Mouse (Mus musculus) neural tube, embryonic 11.5 days (tissue): ENCODE measurements around the gene Atp2a1. TPM values are rescaled to one million over a fixed set of nuclear protein-coding genes. Genes with fewer than 3 reads are reported as not detected.

Experiments used
- ATAC-seq: fragments of 200-750 bp; cut with Nextera tagmentation; 2 replicates; pipeline ENCODE4 v1.8.0; 2017; ENCODE audit warnings: moderate number of reproducible peaks, mild to moderate bottlenecking, moderate TSS enrichment, moderate library complexity; ENCODE audit not compliant: insufficient read depth, low FRiP score, low TSS enrichment
- DNase-seq: peaks from one replicate; pipeline ENCODE4 v3.0.0-alpha.2; 2015; ENCODE audit warnings: low spot score
- H3K27ac ChIP-seq: fragments of 300-500 bp; sonication (generic); 2 replicates; pipeline ENCODE4 v1.5.1; 2014; ENCODE audit warnings: low read depth, mild to moderate bottlenecking, low read length
- H3K27me3 ChIP-seq: fragments of 300-500 bp; sonication (generic); 2 replicates; pipeline ENCODE4 v1.6.1; 2014; ENCODE audit warnings: mild to moderate bottlenecking, low read length, mixed read lengths; ENCODE audit not compliant: control insufficient read depth, insufficient read depth
- H3K36me3 ChIP-seq: fragments of 300-500 bp; sonication (generic); 2 replicates; pipeline ENCODE4 v1.6.1; 2014; ENCODE audit warnings: mild to moderate bottlenecking, low read length, moderate library complexity, mixed read lengths; ENCODE audit not compliant: control insufficient read depth, insufficient read depth
- H3K4me1 ChIP-seq: fragments of 300-500 bp; sonication (generic); 2 replicates; pipeline ENCODE4 v1.6.1; 2014; ENCODE audit warnings: low read length, mixed read lengths; ENCODE audit not compliant: control insufficient read depth, insufficient read depth
- H3K4me2 ChIP-seq: fragments of 300-500 bp; sonication (generic); 2 replicates; pipeline ENCODE4 v1.6.1; 2014; ENCODE audit warnings: low read depth, mild to moderate bottlenecking, moderate library complexity
- H3K4me3 ChIP-seq: fragments of 300-500 bp; sonication (generic); 2 replicates; pipeline ENCODE4 v1.5.1; 2014; ENCODE audit warnings: low read depth, low read length
- H3K9ac ChIP-seq: fragments of 300-500 bp; sonication (generic); 2 replicates; pipeline ENCODE4 v1.6.1; 2014; ENCODE audit warnings: mild to moderate bottlenecking, low read length
- H3K9me3 ChIP-seq: fragments of 300-500 bp; sonication (generic); 2 replicates; pipeline ENCODE4 v1.6.1; 2016; ENCODE audit warnings: low read length; ENCODE audit not compliant: control insufficient read depth
- WGBS: fragments of 180-500 bp; shearing (Covaris S2); extraction: QIAGEN DNeasy Blood & Tissue Kit; methylation state at CpG from one replicate; pipeline ENCODE4 v1.1.7; 2014; 5-methylcytosine and 5-hydroxymethylcytosine counted together
- polyA plus RNA-seq: library from polyadenylated mRNA; unstranded; fragments of >200 nt; fragmentation: Nextera tagmentation; extraction: Ambion mirVana; gene quantifications from 2 replicates; pipeline ENCODE4 v1.2.1, GENCODE M21; 2014

The Atp2a1 gene
- polyA plus RNA-seq, 1 experiment from 2014 or later, result 19.0 TPM

- no peaks in the 10 kb centered on the region for H3K27me3 ChIP-seq
- H3K4me2 ChIP-seq, result no peak overlapping the region
- no peak overlapping the region for H3K27ac ChIP-seq
- no peaks in the 10 kb centered on the region; the same call in 1 of the 2 replicates for H3K36me3 ChIP-seq
- WGBS, result 89% methylated on average over 6 of the region's 6 CpGs
- H3K9me3 ChIP-seq, result no peaks in the 10 kb centered on the region
- DNase-seq (no peak), ATAC-seq (no peak)
- H3K4me3 ChIP-seq, result no peak overlapping the region
- H3K9ac ChIP-seq, result no peak overlapping the region
- no peaks in the 10 kb centered on the region for H3K4me1 ChIP-seq
Observed at GRCm38 (mm10) chr7:126450641-126451040, 12.3 kb downstream of the Atp2a1 start.

- Histone ChIP-seq H3K9ac (no peak overlapping the region), H3K4me1 (no peaks in the 10 kb centered on the region), H3K27ac (no peak overlapping the region), H3K4me2 (no peak overlapping the region), H3K4me3 (no peak overlapping the region), H3K9me3 (no peaks in the 10 kb centered on the region), H3K27me3 (no peaks in the 10 kb centered on the region), H3K36me3 (peaks cover 2% of the 10 kb centered on the region; the same call in 1 of the 2 replicates)
- 92% methylated on average over 18 of the region's 18 CpGs for WGBS
- no peak for ATAC-seq
- DNase-seq, result no peak
Observed at GRCm38 (mm10) chr7:126449991-126450390, 12.9 kb downstream of the Atp2a1 start.

GRCm38 (mm10) chr7:126448481-126448880 lies 14.4 kb downstream of the Atp2a1 start:
- Histone ChIP-seq H3K36me3 (peaks cover 4% of the 10 kb centered on the region; the same call in 1 of the 2 replicates), H3K9me3 (no peaks in the 10 kb centered on the region), H3K4me2 (no peak overlapping the region), H3K9ac (no peak overlapping the region), H3K27me3 (no peaks in the 10 kb centered on the region), H3K4me1 (no peaks in the 10 kb centered on the region), H3K27ac (no peak overlapping the region), H3K4me3 (no peak overlapping the region)
- DNase-seq, result no peak
- no peak for ATAC-seq
- WGBS, result 90% methylated on average over 19 of the region's 19 CpGs

GRCm38 (mm10) chr7:126446217-126446616 lies 16.7 kb downstream of the Atp2a1 start:
- Histone ChIP-seq H3K27ac (no peak overlapping the region), H3K36me3 (peaks cover 4% of the 10 kb centered on the region; the same call in 1 of the 2 replicates), H3K27me3 (no peaks in the 10 kb centered on the region), H3K4me2 (no peak overlapping the region), H3K4me3 (no peak overlapping the region), H3K4me1 (no peaks in the 10 kb centered on the region), H3K9me3 (no peaks in the 10 kb centered on the region), H3K9ac (no peak overlapping the region; the same call in 1 of the 2 replicates)
- ATAC-seq (no peak), DNase-seq (no peak)
- WGBS, result 94% methylated on average over 20 of the region's 21 CpGs

GRCm38 (mm10) chr7:126445104-126445815 lies 17.6 kb downstream of the Atp2a1 start:
- Histone ChIP-seq H3K27ac (no peak overlapping the region), H3K4me3 (no peak overlapping the region), H3K36me3 (peaks cover 4% of the 10 kb centered on the region; the same call in 1 of the 2 replicates), H3K9ac (no peak overlapping the region), H3K4me1 (no peaks in the 10 kb centered on the region), H3K27me3 (no peaks in the 10 kb centered on the region), H3K4me2 (no peak overlapping the region), H3K9me3 (no peaks in the 10 kb centered on the region)
- 91% methylated on average over 15 of the region's 15 CpGs for WGBS
- ATAC-seq (no peak), DNase-seq (no peak)

- no peak overlapping the region for H3K9ac ChIP-seq
- no peak overlapping the region for H3K4me2 ChIP-seq
- ATAC-seq (no peak), DNase-seq (no peak)
- no peak overlapping the region for H3K27ac ChIP-seq
- no peak overlapping the region for H3K4me3 ChIP-seq
- H3K4me1 ChIP-seq, result no peaks in the 10 kb centered on the region
- H3K27me3 ChIP-seq, result no peaks in the 10 kb centered on the region
- 86% methylated on average over 9 of the region's 9 CpGs for WGBS
- peaks cover 4% of the 10 kb centered on the region; the same call in 1 of the 2 replicates for H3K36me3 ChIP-seq
- H3K9me3 ChIP-seq, result no peaks in the 10 kb centered on the region
Observed at GRCm38 (mm10) chr7:126444536-126444935, 18.4 kb downstream of the Atp2a1 start.

- Histone ChIP-seq H3K4me3 (no peak overlapping the region), H3K9ac (no peak overlapping the region), H3K27ac (no peak overlapping the region), H3K27me3 (no peaks in the 10 kb centered on the region), H3K36me3 (peaks cover 4% of the 10 kb centered on the region; the same call in 1 of the 2 replicates), H3K4me1 (no peaks in the 10 kb centered on the region), H3K4me2 (no peak overlapping the region), H3K9me3 (no peaks in the 10 kb centered on the region)
- ATAC-seq (no peak), DNase-seq (no peak)
- WGBS, result 93% methylated on average over 10 of the region's 10 CpGs
Observed at GRCm38 (mm10) chr7:126443997-126444396, 18.9 kb downstream of the Atp2a1 start.

GRCm38 (mm10) chr7:126440134-126440533 lies 22.8 kb downstream of the Atp2a1 start:
- no peak overlapping the region for H3K9ac ChIP-seq
- DNase-seq (no peak), ATAC-seq (no peak)
- H3K27ac ChIP-seq, result no peak overlapping the region
- no peaks in the 10 kb centered on the region for H3K4me1 ChIP-seq
- no peak overlapping the region for H3K4me2 ChIP-seq
- H3K9me3 ChIP-seq, result no peaks in the 10 kb centered on the region
- H3K4me3 ChIP-seq, result no peak overlapping the region
- H3K36me3 ChIP-seq, result 0 out of 2 replicates have a peak, but pooled peaks cover 2% of the 10 kb centered on the region
- no peaks in the 10 kb centered on the region for H3K27me3 ChIP-seq
- 85% methylated on average over 9 of the region's 9 CpGs for WGBS

- WGBS, result 23% methylated on average over 8 of the region's 8 CpGs
- H3K27ac ChIP-seq, result no peak overlapping the region
- H3K9me3 ChIP-seq, result no peaks in the 10 kb centered on the region
- no peaks in the 10 kb centered on the region for H3K4me1 ChIP-seq
- no peaks in the 10 kb centered on the region for H3K27me3 ChIP-seq
- H3K4me2 ChIP-seq, result no peak overlapping the region
- no peak overlapping the region for H3K4me3 ChIP-seq
- DNase-seq, result peak; percentile 76
- ATAC-seq, result no peak
- H3K9ac ChIP-seq, result no peak overlapping the region
- H3K36me3 ChIP-seq, result no peaks in the 10 kb centered on the region
Observed at GRCm38 (mm10) chr7:126436851-126437250, 26.1 kb downstream of the Atp2a1 start.
